Mouse (Mus musculus): Measurements from ENCODE around the gene Arsb. TPM values are rescaled to one million over a fixed set of nuclear protein-coding genes. Genes with fewer than 3 reads are reported as not detected.

Gene Arsb
- polyA plus RNA-seq, 1 experiment = 21.8 TPM

DNA sequence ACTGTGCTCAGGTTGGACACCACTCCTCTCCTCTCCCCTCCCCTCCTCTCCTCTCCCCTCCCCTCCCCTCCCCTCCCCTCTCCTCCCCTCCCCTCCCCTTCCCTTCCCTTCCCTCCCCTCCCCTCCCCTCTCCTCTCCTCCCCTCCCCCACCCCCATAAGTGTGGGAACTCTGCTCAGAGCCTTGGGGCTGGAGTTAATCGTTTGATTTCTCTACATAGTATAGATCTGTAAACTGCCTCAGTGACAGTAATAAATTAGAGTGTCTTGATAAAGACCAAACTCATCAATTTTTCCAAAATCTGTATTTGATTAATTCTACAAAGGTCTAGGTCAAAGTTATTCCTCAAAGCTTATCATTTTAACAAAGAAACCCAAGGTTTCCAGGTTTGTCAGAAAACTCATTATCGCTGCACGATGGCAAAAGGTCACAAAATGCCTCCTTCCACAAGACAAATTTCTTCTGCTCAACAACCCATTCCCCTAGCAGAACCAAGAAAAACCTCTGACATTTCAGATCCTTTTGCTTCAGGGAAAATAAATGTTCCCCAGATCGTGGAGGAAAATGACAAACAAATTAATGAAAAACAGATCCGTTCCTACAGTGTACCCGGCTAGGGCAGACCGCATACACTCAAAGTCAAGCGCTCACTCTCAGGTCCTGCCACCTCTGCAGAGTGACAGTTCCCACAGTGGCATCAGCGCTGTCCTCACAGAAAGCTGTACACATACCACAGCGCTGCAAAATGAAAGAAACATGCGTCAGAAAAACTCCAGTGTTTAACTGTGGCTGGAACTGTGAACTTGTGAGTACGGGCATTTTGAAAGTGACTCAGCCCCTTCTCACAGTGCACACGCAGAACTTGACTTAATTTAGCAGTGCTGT lies 126.8 kb downstream of the Arsb start:
- H3K4me1 ChIP-seq (ENCODE audit: control insufficient read depth, insufficient read depth, low read length) = peaks cover 29% of the 10 kb centered on the region
- peak overlapping the region; percentile 23; the same call in 1 of the 2 replicates for H3K27ac ChIP-seq (ENCODE audit: insufficient read depth, low read depth, low read length)
- no peak for TF ChIP-seq POLR2A (IDR thresholded peaks at IDR 0.05; ENCODE audit: borderline replicate concordance, low read depth, low read length)
- no peak for TF ChIP-seq CTCF (IDR thresholded peaks at IDR 0.05; ENCODE audit: low read depth, low read length)
- peak overlapping the region; percentile 2; the same call in 1 of the 2 replicates for H3K4me3 ChIP-seq (ENCODE audit: insufficient read depth, low read length)

DNA sequence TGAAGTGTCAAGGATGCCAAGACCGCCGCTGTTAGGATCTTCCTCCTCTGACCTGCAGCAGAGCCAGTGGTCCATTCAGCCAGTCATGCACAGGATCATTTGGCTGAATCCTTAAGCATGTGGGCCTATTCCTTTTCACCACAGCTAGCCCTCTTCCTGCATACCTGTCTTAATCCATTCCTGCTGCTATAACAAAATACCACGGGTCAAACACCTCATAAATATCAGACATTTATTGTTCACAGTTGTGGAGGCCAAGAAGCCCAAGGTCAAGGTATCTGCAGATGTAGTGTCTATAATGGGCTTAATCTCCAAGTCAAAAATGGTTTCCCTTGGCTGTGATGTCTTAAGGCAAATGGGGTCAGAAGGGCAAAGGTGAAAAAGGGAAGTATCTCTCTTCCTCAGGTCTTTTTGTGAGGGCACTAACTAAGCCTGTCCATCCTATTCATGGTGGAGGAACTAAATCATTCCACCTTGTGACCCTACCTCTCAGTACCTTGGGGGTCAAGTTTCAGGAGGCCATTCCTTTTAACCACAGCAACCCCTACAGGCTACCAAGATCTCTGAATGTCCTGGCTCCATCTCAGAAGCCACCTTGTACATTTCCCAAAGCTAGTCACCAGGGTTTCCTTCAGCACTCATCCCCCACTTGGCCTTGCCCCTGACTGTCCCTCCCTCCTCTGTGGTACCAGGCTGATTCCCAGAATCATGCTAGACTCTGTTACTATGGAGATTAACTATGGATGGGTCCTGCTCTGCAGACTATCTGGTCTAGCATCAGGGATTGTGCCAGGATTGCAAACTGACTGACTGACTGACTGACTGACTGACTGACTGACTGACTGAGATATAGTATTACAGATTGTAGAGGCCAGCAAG lies 128.2 kb downstream of the Arsb start:
- H3K4me1 ChIP-seq (ENCODE audit: control insufficient read depth, insufficient read depth, low read length) = peaks cover 32% of the 10 kb centered on the region
- H3K4me3 ChIP-seq (ENCODE audit: insufficient read depth, low read length) = no peak overlapping the region
- TF ChIP-seq CTCF (IDR thresholded peaks at IDR 0.05; ENCODE audit: low read depth, low read length) = no peak
- no peak for TF ChIP-seq POLR2A (IDR thresholded peaks at IDR 0.05; ENCODE audit: borderline replicate concordance, low read depth, low read length)
- no peak overlapping the region for H3K27ac ChIP-seq (ENCODE audit: insufficient read depth, low read depth, low read length)

DNA sequence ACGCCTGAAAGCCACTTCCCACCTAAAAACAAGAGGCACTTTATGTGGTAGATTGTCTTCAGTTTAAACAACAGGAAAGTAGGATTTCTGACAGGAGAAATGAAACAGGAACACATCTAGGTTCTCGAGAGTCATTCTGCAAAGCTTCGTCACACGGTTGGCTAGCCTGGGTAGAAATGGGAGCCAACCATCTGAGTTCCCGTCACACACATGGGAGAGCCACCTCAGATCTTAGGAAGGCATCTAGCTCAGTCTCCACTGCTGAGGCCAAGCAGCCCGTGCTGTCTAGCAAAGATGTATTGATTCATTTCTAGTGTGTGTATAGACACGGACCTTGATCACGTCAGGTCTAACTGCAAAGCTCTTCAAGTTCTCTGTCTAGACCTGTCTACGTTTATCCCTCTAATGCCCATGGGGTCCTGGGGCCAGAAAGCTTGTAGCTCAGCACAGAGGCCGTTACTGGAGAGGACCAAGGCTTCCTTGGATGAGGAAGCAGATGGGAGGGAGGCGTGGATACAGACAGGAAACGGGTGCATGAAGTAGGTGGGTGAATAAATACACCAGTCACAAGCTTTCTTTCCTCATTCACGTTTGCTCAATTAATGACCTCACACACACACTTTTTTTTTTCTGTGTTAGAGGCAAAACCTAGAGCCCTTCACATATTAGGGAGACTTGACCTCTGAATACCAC lies 129.7 kb downstream of the Arsb start:
- TF ChIP-seq CTCF (IDR thresholded peaks at IDR 0.05; ENCODE audit: low read depth, low read length) (no peak), POLR2A (IDR thresholded peaks at IDR 0.05; ENCODE audit: borderline replicate concordance, low read depth, low read length) (no peak)
- H3K4me1 ChIP-seq (ENCODE audit: control insufficient read depth, insufficient read depth, low read length) = peaks cover 32% of the 10 kb centered on the region
- no peak overlapping the region for H3K4me3 ChIP-seq (ENCODE audit: insufficient read depth, low read length)
- H3K27ac ChIP-seq (ENCODE audit: insufficient read depth, low read depth, low read length) = peak overlapping the region; percentile 68

DNA sequence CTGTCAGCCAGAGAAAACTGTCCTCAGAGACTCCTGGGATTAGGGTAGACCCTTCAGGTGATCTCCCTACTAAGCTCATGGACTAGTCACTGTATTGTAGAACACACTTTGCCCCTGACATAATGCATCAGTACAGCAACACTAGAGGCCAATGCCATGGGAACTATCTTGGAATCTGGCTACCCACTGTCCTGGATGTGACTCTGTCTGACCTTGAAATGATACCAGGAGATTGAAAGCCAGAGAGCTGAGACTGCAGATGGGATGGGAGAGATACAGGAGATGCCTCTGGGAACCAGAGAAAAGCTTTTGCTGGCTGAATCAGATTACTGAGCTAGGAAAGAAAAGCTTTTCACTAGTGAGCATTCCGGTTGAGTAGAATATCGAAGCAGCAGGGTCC lies 130.7 kb downstream of the Arsb start:
- Histone ChIP-seq H3K4me1 (ENCODE audit: control insufficient read depth, insufficient read depth, low read length) (peaks cover 32% of the 10 kb centered on the region), H3K4me3 (ENCODE audit: insufficient read depth, low read length) (no peak overlapping the region), H3K27ac (ENCODE audit: insufficient read depth, low read depth, low read length) (no peak overlapping the region)
- TF ChIP-seq CTCF (IDR thresholded peaks at IDR 0.05; ENCODE audit: low read depth, low read length) (no peak), POLR2A (IDR thresholded peaks at IDR 0.05; ENCODE audit: borderline replicate concordance, low read depth, low read length) (no peak)

DNA sequence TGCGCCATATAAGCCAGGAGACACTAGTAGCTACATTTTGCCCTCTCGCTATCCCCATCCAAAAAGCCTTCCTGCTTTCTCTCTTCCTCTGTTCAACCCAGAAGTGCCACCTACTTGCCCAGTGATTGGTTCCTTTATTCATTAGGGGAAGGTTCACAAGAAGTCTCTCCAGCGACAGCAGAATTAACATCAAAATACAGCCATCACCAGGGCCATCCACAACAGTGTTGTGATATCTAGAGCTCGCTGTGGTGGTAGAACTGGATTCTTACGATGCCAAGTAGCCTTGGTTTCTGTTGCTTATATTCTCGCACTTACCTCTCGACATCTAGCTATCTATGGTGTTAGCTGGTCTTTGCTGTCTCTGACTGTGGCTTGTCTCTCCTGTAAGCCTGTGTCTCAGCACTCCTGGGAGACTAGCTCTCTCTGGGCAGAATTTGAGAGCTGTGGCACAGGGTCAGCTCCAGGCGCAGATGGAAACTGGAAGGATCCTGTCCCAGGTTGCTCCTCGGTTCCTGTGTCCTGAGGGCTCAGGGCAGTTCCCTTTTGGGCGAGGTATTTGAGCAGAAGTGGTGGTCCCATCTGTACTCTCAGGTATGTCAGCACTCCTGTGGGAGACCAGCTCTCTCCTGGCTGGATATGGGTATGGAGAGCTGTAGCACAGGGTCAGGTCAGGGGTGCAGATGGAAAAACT lies 135.3 kb downstream of the Arsb start:
- H3K4me3 ChIP-seq (ENCODE audit: insufficient read depth, low read length) = no peak overlapping the region
- no peak overlapping the region for H3K27ac ChIP-seq (ENCODE audit: insufficient read depth, low read depth, low read length)
- TF ChIP-seq CTCF (IDR thresholded peaks at IDR 0.05; ENCODE audit: low read depth, low read length) (no peak), POLR2A (IDR thresholded peaks at IDR 0.05; ENCODE audit: borderline replicate concordance, low read depth, low read length) (no peak)
- peaks cover 8% of the 10 kb centered on the region for H3K4me1 ChIP-seq (ENCODE audit: control insufficient read depth, insufficient read depth, low read length)

DNA sequence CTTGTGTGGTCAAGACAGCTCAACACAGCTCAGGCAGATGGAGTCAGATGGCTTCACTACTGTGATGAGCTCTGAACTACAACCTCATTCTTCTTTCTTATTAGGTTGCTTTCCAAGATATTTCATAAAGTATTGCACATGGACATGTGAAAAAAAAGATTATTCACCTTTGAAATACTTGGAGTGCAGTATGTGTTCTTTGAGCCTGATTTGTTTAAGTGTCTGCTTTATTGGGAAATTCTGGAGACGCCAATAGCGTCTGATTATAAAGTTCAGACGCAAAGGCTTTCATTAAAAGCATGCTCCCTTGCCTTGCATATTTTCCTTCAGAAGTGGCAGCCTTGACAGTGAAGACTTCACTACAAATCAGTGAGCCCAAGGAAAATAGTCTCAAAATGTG lies 136.5 kb downstream of the Arsb start:
- no peak for TF ChIP-seq CTCF (IDR thresholded peaks at IDR 0.05; ENCODE audit: low read depth, low read length)
- no peak for TF ChIP-seq POLR2A (IDR thresholded peaks at IDR 0.05; ENCODE audit: borderline replicate concordance, low read depth, low read length)
- H3K4me3 ChIP-seq (ENCODE audit: insufficient read depth, low read length) = no peak overlapping the region

DNA sequence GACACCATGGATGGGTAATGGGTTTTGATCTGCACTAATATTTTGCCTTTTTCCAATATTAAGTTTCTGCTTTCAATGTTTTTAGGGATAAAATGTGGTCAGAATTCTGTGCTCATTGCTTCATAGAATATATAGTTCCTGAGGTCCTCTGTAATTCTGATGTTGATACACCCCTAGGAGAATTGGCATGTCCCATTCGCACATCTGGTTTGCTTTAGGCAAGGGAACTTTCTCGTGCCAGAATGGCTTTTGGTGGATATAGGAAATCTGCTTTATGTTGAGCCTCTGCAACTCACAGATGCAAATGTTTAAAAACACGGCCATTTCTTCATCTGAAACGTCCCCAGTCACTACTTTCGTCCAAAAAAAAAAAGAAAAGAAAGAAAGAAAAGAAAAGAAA lies 138.4 kb downstream of the Arsb start:
- Histone ChIP-seq H3K4me3 (ENCODE audit: insufficient read depth, low read length) (no peak overlapping the region), H3K4me1 (ENCODE audit: control insufficient read depth, insufficient read depth, low read length) (no peaks in the 10 kb centered on the region), H3K27ac (ENCODE audit: insufficient read depth, low read depth, low read length) (no peak overlapping the region)
- TF ChIP-seq POLR2A (IDR thresholded peaks at IDR 0.05; ENCODE audit: borderline replicate concordance, low read depth, low read length) (no peak), CTCF (IDR thresholded peaks at IDR 0.05; ENCODE audit: low read depth, low read length) (no peak)

More for the DNA sequence above, 136.5 kb downstream of the Arsb start:
- Histone ChIP-seq H3K27ac (ENCODE audit: insufficient read depth, low read depth, low read length) (no peak overlapping the region), H3K4me1 (ENCODE audit: control insufficient read depth, insufficient read depth, low read length) (peaks cover 3% of the 10 kb centered on the region; the same call in 1 of the 2 replicates)

DNA sequence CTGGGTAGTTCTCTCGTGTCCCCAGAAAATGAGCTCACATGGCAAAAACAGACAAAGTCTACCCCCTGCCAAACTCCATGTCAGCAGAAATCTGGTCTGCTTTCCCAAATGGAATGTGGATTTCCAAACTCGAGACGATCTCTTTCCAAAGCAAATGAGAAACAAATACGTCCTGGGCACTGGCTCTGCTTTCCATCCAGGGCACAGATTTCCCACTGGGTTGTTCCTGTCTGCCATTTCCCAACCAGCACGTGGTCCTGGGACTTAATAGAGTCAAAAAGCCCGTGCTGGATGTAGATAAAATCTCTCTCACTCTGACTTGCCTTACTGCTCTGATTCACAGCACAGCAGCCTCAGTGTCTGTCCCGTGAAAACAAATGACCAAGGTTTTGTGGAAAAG lies 139.6 kb downstream of the Arsb start:
- Histone ChIP-seq H3K27ac (ENCODE audit: insufficient read depth, low read depth, low read length) (no peak overlapping the region), H3K4me3 (ENCODE audit: insufficient read depth, low read length) (no peak overlapping the region), H3K4me1 (ENCODE audit: control insufficient read depth, insufficient read depth, low read length) (no peaks in the 10 kb centered on the region)
- TF ChIP-seq POLR2A (IDR thresholded peaks at IDR 0.05; ENCODE audit: borderline replicate concordance, low read depth, low read length) = no peak
- TF ChIP-seq CTCF (IDR thresholded peaks at IDR 0.05; ENCODE audit: low read depth, low read length) = no peak
